Mouse (Mus musculus) neural tube, embryonic 11.5 days (tissue): ENCODE data around the gene Pcdh9. TPM values are rescaled to one million over a fixed set of nuclear protein-coding genes. Genes with fewer than 3 reads are reported as not detected.

ENCODE experiments used
- ATAC-seq: fragments of 200-750 bp; cut with Nextera tagmentation; 2 replicates; pipeline ENCODE4 v1.8.0; 2017; ENCODE audit warnings: moderate number of reproducible peaks, mild to moderate bottlenecking, moderate TSS enrichment, moderate library complexity; ENCODE audit not compliant: insufficient read depth, low FRiP score, low TSS enrichment
- DNase-seq: peaks from one replicate; pipeline ENCODE4 v3.0.0-alpha.2; 2015; ENCODE audit warnings: low spot score
- H3K27ac ChIP-seq: fragments of 300-500 bp; sonication (generic); 2 replicates; pipeline ENCODE4 v1.5.1; 2014; ENCODE audit warnings: low read depth, mild to moderate bottlenecking, low read length
- H3K27me3 ChIP-seq: fragments of 300-500 bp; sonication (generic); 2 replicates; pipeline ENCODE4 v1.6.1; 2014; ENCODE audit warnings: mild to moderate bottlenecking, low read length, mixed read lengths; ENCODE audit not compliant: control insufficient read depth, insufficient read depth
- H3K36me3 ChIP-seq: fragments of 300-500 bp; sonication (generic); 2 replicates; pipeline ENCODE4 v1.6.1; 2014; ENCODE audit warnings: mild to moderate bottlenecking, low read length, moderate library complexity, mixed read lengths; ENCODE audit not compliant: control insufficient read depth, insufficient read depth
- H3K4me1 ChIP-seq: fragments of 300-500 bp; sonication (generic); 2 replicates; pipeline ENCODE4 v1.6.1; 2014; ENCODE audit warnings: low read length, mixed read lengths; ENCODE audit not compliant: control insufficient read depth, insufficient read depth
- H3K4me2 ChIP-seq: fragments of 300-500 bp; sonication (generic); 2 replicates; pipeline ENCODE4 v1.6.1; 2014; ENCODE audit warnings: low read depth, mild to moderate bottlenecking, moderate library complexity
- H3K4me3 ChIP-seq: fragments of 300-500 bp; sonication (generic); 2 replicates; pipeline ENCODE4 v1.5.1; 2014; ENCODE audit warnings: low read depth, low read length
- H3K9ac ChIP-seq: fragments of 300-500 bp; sonication (generic); 2 replicates; pipeline ENCODE4 v1.6.1; 2014; ENCODE audit warnings: mild to moderate bottlenecking, low read length
- H3K9me3 ChIP-seq: fragments of 300-500 bp; sonication (generic); 2 replicates; pipeline ENCODE4 v1.6.1; 2016; ENCODE audit warnings: low read length; ENCODE audit not compliant: control insufficient read depth
- WGBS: fragments of 180-500 bp; shearing (Covaris S2); extraction: QIAGEN DNeasy Blood & Tissue Kit; methylation state at CpG from one replicate; pipeline ENCODE4 v1.1.7; 2014; 5-methylcytosine and 5-hydroxymethylcytosine counted together
- polyA plus RNA-seq: library from polyadenylated mRNA; unstranded; fragments of >200 nt; fragmentation: Nextera tagmentation; extraction: Ambion mirVana; gene quantifications from 2 replicates; pipeline ENCODE4 v1.2.1, GENCODE M21; 2014

Pcdh9 gene
- polyA plus RNA-seq, 1 experiment from 2014 or later, result 48.6 TPM

- WGBS, result 72% methylated on average over 4 of the region's 4 CpGs
- no peaks in the 10 kb centered on the region for H3K27me3 ChIP-seq
- ATAC-seq (no peak), DNase-seq (no peak)
- H3K4me2 ChIP-seq, result no peak overlapping the region
- H3K4me1 ChIP-seq, result no peaks in the 10 kb centered on the region
- no peak overlapping the region for H3K9ac ChIP-seq
- H3K27ac ChIP-seq, result no peak overlapping the region
- no peaks in the 10 kb centered on the region for H3K36me3 ChIP-seq
- H3K9me3 ChIP-seq, result no peaks in the 10 kb centered on the region
- H3K4me3 ChIP-seq, result no peak overlapping the region
Observed at GRCm38 (mm10) chr14:93374181-93374580, 516.3 kb downstream of the Pcdh9 start.

GRCm38 (mm10) chr14:93354150-93354549 lies 536.3 kb downstream of the Pcdh9 start:
- DNase-seq, result no peak
- ATAC-seq, result no peak
- no peaks in the 10 kb centered on the region for H3K4me1 ChIP-seq
- no peak overlapping the region for H3K27ac ChIP-seq
- 88% methylated on average over 3 of the region's 3 CpGs for WGBS
- no peak overlapping the region for H3K4me3 ChIP-seq
- no peaks in the 10 kb centered on the region for H3K27me3 ChIP-seq
- H3K4me2 ChIP-seq, result no peak overlapping the region
- no peak overlapping the region for H3K9ac ChIP-seq
- no peaks in the 10 kb centered on the region for H3K9me3 ChIP-seq
- no peaks in the 10 kb centered on the region for H3K36me3 ChIP-seq

- Histone ChIP-seq H3K27ac (no peak overlapping the region), H3K4me3 (no peak overlapping the region), H3K4me1 (no peaks in the 10 kb centered on the region), H3K9ac (no peak overlapping the region), H3K9me3 (no peaks in the 10 kb centered on the region), H3K27me3 (no peaks in the 10 kb centered on the region), H3K4me2 (no peak overlapping the region), H3K36me3 (no peaks in the 10 kb centered on the region)
- ATAC-seq, result no peak
- 80% methylated on average over 6 of the region's 6 CpGs for WGBS
- no peak for DNase-seq
Observed at GRCm38 (mm10) chr14:93350906-93351305, 539.6 kb downstream of the Pcdh9 start.

- DNase-seq (no peak), ATAC-seq (no peak)
- Histone ChIP-seq H3K9me3 (no peaks in the 10 kb centered on the region), H3K4me2 (no peak overlapping the region), H3K36me3 (no peaks in the 10 kb centered on the region), H3K4me1 (no peaks in the 10 kb centered on the region), H3K4me3 (no peak overlapping the region), H3K27ac (no peak overlapping the region), H3K27me3 (no peaks in the 10 kb centered on the region), H3K9ac (no peak overlapping the region)
- WGBS, result 67% methylated on average over 7 of the region's 7 CpGs
Observed at GRCm38 (mm10) chr14:93349166-93349565, 541.3 kb downstream of the Pcdh9 start.

- Histone ChIP-seq H3K4me3 (no peak overlapping the region), H3K9ac (no peak overlapping the region), H3K27ac (no peak overlapping the region), H3K36me3 (no peaks in the 10 kb centered on the region), H3K27me3 (no peaks in the 10 kb centered on the region), H3K4me1 (no peaks in the 10 kb centered on the region), H3K9me3 (no peaks in the 10 kb centered on the region), H3K4me2 (no peak overlapping the region)
- DNase-seq (no peak), ATAC-seq (no peak)
- WGBS, result 46% methylated on average over 2 of the region's 2 CpGs
Observed at GRCm38 (mm10) chr14:93347031-93347430, 543.4 kb downstream of the Pcdh9 start.

- Histone ChIP-seq H3K4me3 (no peak overlapping the region), H3K4me1 (no peaks in the 10 kb centered on the region), H3K9me3 (no peaks in the 10 kb centered on the region), H3K4me2 (no peak overlapping the region), H3K27ac (no peak overlapping the region), H3K27me3 (no peaks in the 10 kb centered on the region), H3K36me3 (no peaks in the 10 kb centered on the region), H3K9ac (no peak overlapping the region)
- ATAC-seq, result no peak
- WGBS, result 67% methylated on average over 3 of the region's 3 CpGs
- DNase-seq, result no peak
Observed at GRCm38 (mm10) chr14:93342781-93343180, 547.7 kb downstream of the Pcdh9 start.

- no peak overlapping the region for H3K9ac ChIP-seq
- 59% methylated on average over 5 of the region's 5 CpGs for WGBS
- H3K9me3 ChIP-seq, result no peaks in the 10 kb centered on the region
- no peaks in the 10 kb centered on the region for H3K4me1 ChIP-seq
- H3K4me3 ChIP-seq, result no peak overlapping the region
- ATAC-seq (no peak), DNase-seq (no peak)
- H3K36me3 ChIP-seq, result no peaks in the 10 kb centered on the region
- H3K27ac ChIP-seq, result no peak overlapping the region
- H3K27me3 ChIP-seq, result no peaks in the 10 kb centered on the region
- no peak overlapping the region for H3K4me2 ChIP-seq
Observed at GRCm38 (mm10) chr14:93341390-93341789, 549.1 kb downstream of the Pcdh9 start.

- ATAC-seq (no peak), DNase-seq (no peak)
- H3K27ac ChIP-seq, result no peak overlapping the region
- no peaks in the 10 kb centered on the region for H3K4me1 ChIP-seq
- no peaks in the 10 kb centered on the region for H3K27me3 ChIP-seq
- no peaks in the 10 kb centered on the region for H3K36me3 ChIP-seq
- H3K4me3 ChIP-seq, result no peak overlapping the region
- no peaks in the 10 kb centered on the region for H3K9me3 ChIP-seq
- no peak overlapping the region for H3K4me2 ChIP-seq
- no peak overlapping the region for H3K9ac ChIP-seq
Observed at GRCm38 (mm10) chr14:93329247-93329646, 561.2 kb downstream of the Pcdh9 start.

- Histone ChIP-seq H3K27me3 (no peaks in the 10 kb centered on the region), H3K27ac (no peak overlapping the region), H3K9ac (no peak overlapping the region), H3K36me3 (no peaks in the 10 kb centered on the region), H3K4me1 (no peaks in the 10 kb centered on the region), H3K4me3 (no peak overlapping the region), H3K9me3 (no peaks in the 10 kb centered on the region), H3K4me2 (no peak overlapping the region)
- ATAC-seq, result no peak
- DNase-seq, result no peak
Observed at GRCm38 (mm10) chr14:93317393-93317792, 573.1 kb downstream of the Pcdh9 start.
